Mouse (Mus musculus) leukemia stem cell, adult 10-12 weeks (primary cell): ENCODE results near the gene Vmn2r58. TPM values are rescaled to one million over a fixed set of nuclear protein-coding genes. Genes with fewer than 3 reads are reported as not detected.

Experiments used
- polyA plus RNA-seq: library from polyadenylated mRNA; stranded (reverse); fragments of >175 nt; gene quantifications from 2 replicates; pipeline ENCODE4 v1.2.3, GENCODE M21; 2012; ENCODE audit warnings: low replicate concordance

Gene Vmn2r58
- not detected in 2 replicates for polyA plus RNA-seq

GRCm38 (mm10) chr7:41872612-41873011, at the start of gene Vmn2r58:
Vmn2r58 (minus strand) TSS chr7:41872712.

Other genes with a start within 250 kb of the Vmn2r58 start
- gene Zfp788, start 239.5 kb downstream of the Vmn2r58 start, polyA plus RNA-seq: 0.07 and 0.31 TPM in 2 replicates
- 0.02 TPM in 1 of 2 replicates, not detected in the other for gene Vmn2r59, start 186.3 kb upstream of the Vmn2r58 start, polyA plus RNA-seq
- gene Vmn2r60, start 235.1 kb upstream of the Vmn2r58 start, polyA plus RNA-seq: not detected in 2 replicates